Mouse (Mus musculus) left cerebral cortex, adult 18-20 months (tissue): ENCODE results near the gene Gm21973. TPM values are rescaled to one million over a fixed set of nuclear protein-coding genes. Genes with fewer than 3 reads are reported as not detected.
A peak's percentile ranks its signal among the peaks of the same experiment; 100 is the strongest.

Source experiments
- DNase-seq, 2 experiments: peaks; one replicate each; pipeline ENCODE4 v3.0.0; 2021 to 2022; ENCODE audit warnings: low spot score in 2 of 2, mixed read lengths in 1 of 2
- long read RNA-seq, 2 experiments: library from polyadenylated mRNA; stranded (forward); transcript quantifications; one replicate each; pipeline ENCODE4 v2.0.0; 2021
- total RNA-seq, 2 experiments: library from RNA; stranded (reverse); gene quantifications; 2 replicates each; pipeline ENCODE4 v1.2.3; 2021

Gene Gm21973
- total RNA-seq = not detected
- long read RNA-seq, experiment 1 = 0 reads
- long read RNA-seq, experiment 2 = 0 reads

- no peak for DNase-seq
Observed at GRCm38 (mm10) chr15:10325080-10325479, at the start of gene Gm21973. Gm21973 (plus strand) TSS chr15:10325380.

- DNase-seq = no peak
Observed at GRCm38 (mm10) chr15:10276386-10276785, 48.8 kb upstream of the Gm21973 start.

GRCm38 (mm10) chr15:10277461-10277860 is 47.7 kb upstream of the Gm21973 start:
- DNase-seq = no peak

- no peak for DNase-seq
Observed at GRCm38 (mm10) chr15:10281546-10281945, 43.6 kb upstream of the Gm21973 start.

- DNase-seq = no peak
Observed at GRCm38 (mm10) chr15:10283661-10284060, 41.5 kb upstream of the Gm21973 start.

GRCm38 (mm10) chr15:10296570-10296969 is 28.6 kb upstream of the Gm21973 start:
- DNase-seq = no peak

GRCm38 (mm10) chr15:10298058-10298457 is 27.1 kb upstream of the Gm21973 start:
- no peak for DNase-seq

- no peak for DNase-seq
Observed at GRCm38 (mm10) chr15:10299467-10299866, 25.7 kb upstream of the Gm21973 start.

- DNase-seq = no peak
Observed at GRCm38 (mm10) chr15:10306461-10306860, 18.7 kb upstream of the Gm21973 start.

- DNase-seq = no peak
Observed at GRCm38 (mm10) chr15:10311826-10312225, 13.4 kb upstream of the Gm21973 start.

- peak; percentile 66 to 71 for DNase-seq
Observed at GRCm38 (mm10) chr15:10313522-10314455, 11.4 kb upstream of the Gm21973 start.

- no peak for DNase-seq
Observed at GRCm38 (mm10) chr15:10330626-10331025, 5.4 kb downstream of the Gm21973 start.

GRCm38 (mm10) chr15:10332566-10332965 is 7.4 kb downstream of the Gm21973 start:
- DNase-seq = no peak

- no peak for DNase-seq
Observed at GRCm38 (mm10) chr15:10338606-10339005, 13.4 kb downstream of the Gm21973 start.

- DNase-seq = no peak
Observed at GRCm38 (mm10) chr15:10347044-10347443, 21.9 kb downstream of the Gm21973 start.

GRCm38 (mm10) chr15:10358039-10358948 is 33.1 kb downstream of the Gm21973 start, which contains the start of gene Agxt2:
Agxt2 (plus strand) TSS chr15:10358532.
- no peak for DNase-seq

- DNase-seq = no peak
Observed at GRCm38 (mm10) chr15:10366331-10366730, 41.2 kb downstream of the Gm21973 start.

GRCm38 (mm10) chr15:10375404-10375803 is 50.2 kb downstream of the Gm21973 start:
- no peak for DNase-seq

- DNase-seq = peak in 1 of 2 experiments; percentile 9
Observed at GRCm38 (mm10) chr15:10378338-10378959, 53.3 kb downstream of the Gm21973 start.

- DNase-seq = no peak
Observed at GRCm38 (mm10) chr15:10379757-10380458, 54.7 kb downstream of the Gm21973 start.
